Mouse (Mus musculus) liver, adult 2 months (tissue): ENCODE measurements at regions not wholly inside any gene's neighbourhood (a gene's known extent, or its start where the extent isn't known, plus 50 kb on each side); places are given as distances from the start of the nearest gene placed in this dataset.

Experiments used
- CTCF ChIP-seq: fragments of 200-500 bp; IDR thresholded peaks from 2 replicates; pipeline ENCODE4 v1.5.1; 2011; ENCODE audit warnings: low read depth, low read length, control low read depth
- POLR2A ChIP-seq: fragments of 200-500 bp; IDR thresholded peaks from 2 replicates; pipeline ENCODE4 v1.6.1; 2011; ENCODE audit warnings: low read length, control low read depth; ENCODE audit not compliant: insufficient read depth; ENCODE audit errors: extremely low read depth

- no peak for TF ChIP-seq CTCF
- no peak for TF ChIP-seq POLR2A
Observed at GRCm38 (mm10) chr12:68836023-68836422, 323.0 kb downstream of the Rps29 start.
